Mouse (Mus musculus) stomach, postnatal 0 days (tissue): ENCODE results near the gene Scrn3. TPM values are rescaled to one million over a fixed set of nuclear protein-coding genes. Genes with fewer than 3 reads are reported as not detected.

Source experiments
- ATAC-seq: fragments of 200-750 bp; cut with Nextera tagmentation; 2 replicates; pipeline ENCODE4 v1.8.0; 2017; ENCODE audit not compliant: low FRiP score, low TSS enrichment
- DNase-seq: peaks from one replicate; pipeline ENCODE4 v3.0.0-alpha.2; 2016; ENCODE audit warnings: low spot score
- H3K27ac ChIP-seq: fragments of 300-500 bp; sonication (generic); replicated peaks from 2 replicates; pipeline ENCODE4 v1.5.1; 2014; ENCODE audit warnings: mild to moderate bottlenecking, control low read depth
- H3K27me3 ChIP-seq: fragments of 300-500 bp; sonication (generic); 2 replicates; pipeline ENCODE4 v1.6.1; 2014; ENCODE audit warnings: low read length; ENCODE audit not compliant: control insufficient read depth, insufficient read depth
- H3K36me3 ChIP-seq: fragments of 300-500 bp; sonication (generic); 2 replicates; pipeline ENCODE4 v1.6.1; 2014; ENCODE audit warnings: low read length, mixed read lengths; ENCODE audit not compliant: control insufficient read depth, insufficient read depth
- H3K4me1 ChIP-seq: fragments of 300-500 bp; sonication (generic); replicated peaks from 2 replicates; pipeline ENCODE4 v1.6.1; 2014; ENCODE audit warnings: antibody characterized with exemption; ENCODE audit not compliant: control insufficient read depth, insufficient read depth
- H3K4me2 ChIP-seq: fragments of 300-500 bp; sonication (generic); replicated peaks from 2 replicates; pipeline ENCODE4 v1.6.1; 2014; ENCODE audit warnings: low read depth, mild to moderate bottlenecking, control low read depth, moderate library complexity
- H3K4me3 ChIP-seq: fragments of 300-500 bp; sonication (generic); 2 replicates; pipeline ENCODE4 v1.5.1; 2014; ENCODE audit warnings: low read depth, low read length, control low read depth
- H3K9ac ChIP-seq: fragments of 300-500 bp; sonication (generic); 2 replicates; pipeline ENCODE4 v1.6.1; 2014; ENCODE audit warnings: mild to moderate bottlenecking, low read length, control low read depth, mixed read lengths
- H3K9me3 ChIP-seq: fragments of 300-500 bp; sonication (generic); 2 replicates; pipeline ENCODE4 v1.6.1; 2016; ENCODE audit warnings: low read length; ENCODE audit not compliant: control insufficient read depth
- CTCF ChIP-seq: IDR thresholded peaks from 2 replicates; pipeline ENCODE4 v1.5.1; 2016; ENCODE audit warnings: antibody characterized with exemption, low read depth, mild to moderate bottlenecking, moderate library complexity
- EP300 ChIP-seq: optimal IDR thresholded peaks from 2 replicates; pipeline ENCODE3; 2016; ENCODE audit warnings: antibody characterized with exemption
- WGBS: fragments of 180-500 bp; shearing (Covaris S2); extraction: QIAGEN DNeasy Blood & Tissue Kit; methylation state at CpG from one replicate; pipeline ENCODE4 v1.1.7; 2014; 5-methylcytosine and 5-hydroxymethylcytosine counted together
- polyA plus RNA-seq: library from polyadenylated mRNA; unstranded; fragments of >200 nt; fragmentation: Nextera tagmentation; extraction: Ambion mirVana; gene quantifications from 2 replicates; pipeline ENCODE4 v1.2.1, GENCODE M21; 2015

Scrn3 gene
- polyA plus RNA-seq, 1 experiment from 2014 or later, result 8.6 TPM

- Histone ChIP-seq H3K4me3 (no peak overlapping the region), H3K27me3 (no peaks in the 10 kb centered on the region), H3K9me3 (no peaks in the 10 kb centered on the region), H3K9ac (no peak overlapping the region), H3K36me3 (no peaks in the 10 kb centered on the region), H3K4me2 (no peak overlapping the region), H3K4me1 (no peaks in the 10 kb centered on the region), H3K27ac (no peak overlapping the region)
- WGBS, result 88% methylated on average over 6 of the region's 6 CpGs
- TF ChIP-seq EP300 (no peak), CTCF (no peak)
- no peak for ATAC-seq
- DNase-seq, result no peak
Measured at GRCm38 (mm10) chr2:73348221-73348620, 35.8 kb downstream of the Scrn3 start.

DNA sequence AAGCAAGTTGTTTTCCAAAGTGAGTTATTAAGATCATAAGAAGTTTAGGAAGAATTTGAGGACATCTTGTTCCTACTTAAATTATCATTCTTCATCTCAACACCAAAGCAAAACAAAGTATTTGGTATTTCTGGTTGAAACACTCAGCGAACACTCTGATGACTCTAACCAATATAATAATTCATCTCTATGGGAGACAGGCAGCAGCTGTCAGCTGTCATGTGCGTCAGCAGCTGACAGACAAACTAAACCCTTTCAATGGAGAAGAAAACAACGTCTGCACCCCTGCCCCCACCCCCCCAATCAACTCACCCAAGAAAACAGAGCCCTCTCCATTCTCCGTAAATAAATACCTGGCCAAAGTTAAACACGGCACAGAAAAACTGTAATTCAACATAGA is 39.1 kb downstream of the Scrn3 start:
- H3K4me1 ChIP-seq, result no peaks in the 10 kb centered on the region
- DNase-seq (no peak), ATAC-seq (no peak)
- no peak overlapping the region for H3K4me3 ChIP-seq
- WGBS, result 22% methylated on average over 5 of the region's 5 CpGs
- no peaks in the 10 kb centered on the region for H3K27me3 ChIP-seq
- no peaks in the 10 kb centered on the region for H3K36me3 ChIP-seq
- H3K9me3 ChIP-seq, result no peaks in the 10 kb centered on the region
- H3K27ac ChIP-seq, result no peak overlapping the region
- H3K9ac ChIP-seq, result no peak overlapping the region
- TF ChIP-seq EP300, result no peak
- TF ChIP-seq CTCF, result no peak
- peak overlapping the region; percentile 17; the same call in 1 of the 2 replicates for H3K4me2 ChIP-seq

- 29% methylated on average over 7 of the region's 7 CpGs for WGBS
- Histone ChIP-seq H3K27ac (no peak overlapping the region), H3K4me3 (no peak overlapping the region)
Measured at GRCm38 (mm10) chr2:73351927-73352374, 39.5 kb downstream of the Scrn3 start.

GRCm38 (mm10) chr2:73357004-73357403 is 44.6 kb downstream of the Scrn3 start:
- no peaks in the 10 kb centered on the region for H3K4me1 ChIP-seq
- no peaks in the 10 kb centered on the region for H3K36me3 ChIP-seq
- peak overlapping the region; percentile 23 for H3K4me2 ChIP-seq
- TF ChIP-seq CTCF, result no peak
- no peak for TF ChIP-seq EP300
- H3K9me3 ChIP-seq, result no peaks in the 10 kb centered on the region
- DNase-seq (no peak), ATAC-seq (no peak)
- no peak overlapping the region for H3K27ac ChIP-seq
- WGBS, result 53% methylated on average over 18 of the region's 18 CpGs
- no peak overlapping the region for H3K9ac ChIP-seq
- H3K4me3 ChIP-seq, result no peak overlapping the region
- no peaks in the 10 kb centered on the region for H3K27me3 ChIP-seq

More at GRCm38 (mm10) chr2:73351927-73352374, 39.5 kb downstream of the Scrn3 start:
- ATAC-seq, result 0 out of 2 replicates have a peak, but pooled peaks have one; percentile 42
- no peak for TF ChIP-seq CTCF
- TF ChIP-seq EP300, result no peak
- no peaks in the 10 kb centered on the region for H3K27me3 ChIP-seq
- H3K4me1 ChIP-seq, result no peaks in the 10 kb centered on the region
- peak overlapping the region; percentile 13; the same call in 1 of the 2 replicates for H3K9ac ChIP-seq
- DNase-seq, result no peak
- H3K36me3 ChIP-seq, result no peaks in the 10 kb centered on the region
- H3K9me3 ChIP-seq, result no peaks in the 10 kb centered on the region
- H3K4me2 ChIP-seq, result peak overlapping the region; percentile 17; the same call in 1 of the 2 replicates

DNA sequence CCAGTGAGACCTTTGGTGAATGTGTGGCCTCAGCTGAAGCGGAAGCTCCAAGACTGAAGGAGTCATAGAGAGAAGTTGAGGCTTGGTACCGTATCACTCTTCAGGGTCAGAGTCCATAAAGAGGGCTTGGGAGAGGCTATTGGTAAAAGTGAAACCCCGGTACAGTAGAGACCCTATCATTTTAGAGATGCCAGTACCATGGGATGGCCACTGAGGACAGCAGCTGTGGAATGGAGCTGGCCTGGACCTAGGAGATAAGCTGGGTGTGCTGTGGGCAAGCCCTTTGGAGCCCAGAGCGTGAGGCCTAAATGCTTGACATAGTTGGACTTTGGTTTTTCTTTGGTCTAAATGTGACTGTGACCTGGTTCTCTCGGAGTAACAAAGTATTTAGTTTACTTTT is 47.5 kb downstream of the Scrn3 start:
- no peaks in the 10 kb centered on the region for H3K9me3 ChIP-seq
- no peaks in the 10 kb centered on the region for H3K27me3 ChIP-seq
- H3K4me2 ChIP-seq, result no peak overlapping the region
- H3K27ac ChIP-seq, result no peak overlapping the region
- DNase-seq (no peak), ATAC-seq (no peak)
- TF ChIP-seq CTCF, result no peak
- no peak for TF ChIP-seq EP300
- H3K36me3 ChIP-seq, result no peaks in the 10 kb centered on the region
- 89% methylated on average over 5 of the region's 5 CpGs for WGBS
- no peak overlapping the region for H3K4me3 ChIP-seq
- no peak overlapping the region for H3K9ac ChIP-seq
- no peaks in the 10 kb centered on the region for H3K4me1 ChIP-seq

DNA sequence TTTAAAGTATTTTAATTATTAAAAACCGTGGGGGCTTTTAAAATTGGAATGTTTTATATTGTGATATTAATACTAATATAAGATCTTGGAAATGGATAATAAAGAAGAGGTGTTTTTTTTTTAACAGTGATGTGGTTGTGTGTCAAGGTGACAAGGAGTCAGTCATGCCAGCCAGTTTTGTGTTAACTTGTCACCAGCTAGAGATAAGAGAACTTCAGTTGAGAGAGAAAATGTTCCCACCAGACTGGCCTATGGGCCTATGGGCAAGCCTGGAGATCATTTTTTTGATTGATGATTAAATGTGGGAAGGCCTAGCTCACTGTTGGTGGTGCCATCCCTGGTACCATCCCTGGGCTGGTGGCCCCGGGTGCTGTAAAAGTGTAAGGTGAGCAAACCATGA is 48.1 kb downstream of the Scrn3 start:
- Histone ChIP-seq H3K9ac (no peak overlapping the region), H3K27ac (no peak overlapping the region), H3K27me3 (no peaks in the 10 kb centered on the region), H3K4me3 (no peak overlapping the region), H3K4me1 (no peaks in the 10 kb centered on the region), H3K4me2 (no peak overlapping the region), H3K9me3 (no peaks in the 10 kb centered on the region), H3K36me3 (no peaks in the 10 kb centered on the region)
- TF ChIP-seq CTCF (no peak), EP300 (no peak)
- ATAC-seq (no peak), DNase-seq (no peak)
- WGBS, result 88% methylated on average over 2 of the region's 2 CpGs
